Mouse (Mus musculus) C2C12 (cell line): Measurements from ENCODE around the gene Zfp318. TPM values are rescaled to one million over a fixed set of nuclear protein-coding genes. Genes with fewer than 3 reads are reported as not detected.

Experiments used
- H3K27me3 ChIP-seq: one replicate; pipeline ENCODE4 v1.6.1; 2011; ENCODE audit not compliant: control insufficient read depth, insufficient read depth, insufficient read length
- H3K36me3 ChIP-seq: one replicate; pipeline ENCODE4 v1.6.1; 2011; ENCODE audit not compliant: control insufficient read depth, insufficient read depth
- H3K4me3 ChIP-seq: one replicate; pipeline ENCODE4 v1.5.1; 2011; ENCODE audit warnings: mild to moderate bottlenecking, control low read depth; ENCODE audit not compliant: poor library complexity, insufficient read depth, severe bottlenecking
- H3K79me2 ChIP-seq: one replicate; pipeline ENCODE4 v1.6.1; 2011; ENCODE audit not compliant: control insufficient read depth, insufficient read depth
- H3K79me3 ChIP-seq: one replicate; pipeline ENCODE4 v1.6.1; 2011; ENCODE audit warnings: low read depth, control low read depth
- H3ac ChIP-seq: one replicate; pipeline ENCODE3; 2011; ENCODE audit warnings: low read depth; ENCODE audit not compliant: control insufficient read depth, insufficient read length
- CEBPB ChIP-seq: IDR thresholded peaks from one replicate; pipeline ENCODE4 v1.6.1; 2011; ENCODE audit warnings: low read depth, mild to moderate bottlenecking, control low read depth, moderate library complexity
- CTCF ChIP-seq: IDR thresholded peaks from one replicate; pipeline ENCODE4 v1.5.1; 2011; ENCODE audit not compliant: control insufficient read depth, insufficient read depth, insufficient read length
- FOSL1 ChIP-seq: IDR thresholded peaks from one replicate; pipeline ENCODE4 v1.8.0; 2011; ENCODE audit warnings: mild to moderate bottlenecking, low read length; ENCODE audit not compliant: poor library complexity, insufficient read depth, severe bottlenecking
- MAX ChIP-seq: IDR thresholded peaks from one replicate; pipeline ENCODE4 v1.6.1; 2011; ENCODE audit warnings: mild to moderate bottlenecking, control low read depth
- MYOD1 ChIP-seq: IDR thresholded peaks from one replicate; pipeline ENCODE4 v1.6.1; 2011; ENCODE audit warnings: low read depth; ENCODE audit not compliant: control insufficient read depth, insufficient read length
- MYOG ChIP-seq: IDR thresholded peaks from one replicate; pipeline ENCODE4 v1.6.1; 2011; ENCODE audit not compliant: control insufficient read depth, insufficient read length; ENCODE audit errors: extremely low read depth
- USF1 ChIP-seq: IDR thresholded peaks from one replicate; pipeline ENCODE4 v1.6.1; 2011; ENCODE audit warnings: low read depth, mild to moderate bottlenecking, control low read depth, moderate library complexity
- polyA plus RNA-seq: library from polyadenylated mRNA; unstranded; fragments of >200 nt; fragmentation: generic; extraction: Trizol; gene quantifications from one replicate; pipeline ENCODE4 v1.2.1, GENCODE M21; 2012; ENCODE audit warnings: missing spikeins

Zfp318 gene
- polyA plus RNA-seq, 1 experiment = 3.4 TPM

DNA sequence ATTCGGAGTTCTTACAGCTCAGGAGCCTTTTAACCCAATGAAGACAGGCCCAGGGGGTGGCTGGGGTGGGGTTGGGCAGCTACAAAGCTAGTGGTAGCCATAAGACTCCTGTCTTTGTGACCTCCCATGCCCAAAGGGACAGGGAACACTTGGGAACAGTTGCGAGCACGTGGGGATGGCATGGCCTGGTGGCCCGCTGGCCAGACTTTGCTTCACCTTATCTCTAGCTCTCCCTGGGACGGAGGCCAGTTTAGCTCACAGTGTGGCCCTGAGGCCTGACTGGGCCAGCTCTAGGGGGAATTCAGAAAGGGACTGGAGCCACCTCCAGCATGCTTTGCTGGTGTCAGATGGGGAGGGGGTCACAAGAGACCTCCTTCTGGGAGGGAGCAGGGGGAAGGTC lies 78.7 kb downstream of the Zfp318 start:
- Histone ChIP-seq H3ac (no peak overlapping the region), H3K79me2 (no peaks in the 10 kb centered on the region), H3K4me3 (no peak overlapping the region), H3K79me3 (no peaks in the 10 kb centered on the region), H3K27me3 (peaks cover 83% of the 10 kb centered on the region), H3K36me3 (no peaks in the 10 kb centered on the region)
- TF ChIP-seq CTCF = no peak
- TF ChIP-seq FOSL1 = no peak

GRCm38 (mm10) chr17:46467830-46468229 lies 84.3 kb downstream of the Zfp318 start:
- peaks cover 85% of the 10 kb centered on the region for H3K27me3 ChIP-seq

More at GRCm38 (mm10) chr17:46467830-46468229, 84.3 kb downstream of the Zfp318 start:
- Histone ChIP-seq H3K79me2 (no peaks in the 10 kb centered on the region), H3K4me3 (no peak overlapping the region), H3K36me3 (no peaks in the 10 kb centered on the region), H3K79me3 (no peaks in the 10 kb centered on the region), H3ac (no peak overlapping the region)
- TF ChIP-seq CEBPB = no peak
- no peak for TF ChIP-seq CTCF
- no peak for TF ChIP-seq FOSL1
- no peak for TF ChIP-seq USF1
- no peak for TF ChIP-seq MYOD1
- no peak for TF ChIP-seq MYOG
- no peak for TF ChIP-seq MAX

Other genes starting within 250 kb of the Zfp318 start
- 2.5 TPM for gene Rsph9, start 239.5 kb upstream of the Zfp318 start, polyA plus RNA-seq
- gene Mad2l1bp, start 230.2 kb upstream of the Zfp318 start, polyA plus RNA-seq = 29.6 TPM
- 14.4 TPM for gene Gtpbp2, start 222.7 kb upstream of the Zfp318 start, polyA plus RNA-seq
- gene Polh, start 181.1 kb upstream of the Zfp318 start, polyA plus RNA-seq = 14.4 TPM
- 46.1 TPM for gene Xpo5, start 180.9 kb upstream of the Zfp318 start, polyA plus RNA-seq
- 125 TPM for gene Polr1c, start 135.7 kb upstream of the Zfp318 start, polyA plus RNA-seq
- 78.3 TPM for gene Yipf3, start 135.7 kb upstream of the Zfp318 start, polyA plus RNA-seq
- 5.3 TPM for gene Lrrc73, start 130.2 kb upstream of the Zfp318 start, polyA plus RNA-seq
- 79.3 TPM for gene Tjap1, start 100.7 kb upstream of the Zfp318 start, polyA plus RNA-seq
- gene Dlk2, start 86.3 kb upstream of the Zfp318 start, polyA plus RNA-seq = 14.7 TPM
- gene Abcc10, start 55.4 kb upstream of the Zfp318 start, polyA plus RNA-seq = 4.0 TPM
- gene Crip3, start 45.2 kb downstream of the Zfp318 start, polyA plus RNA-seq = not detected
- gene Slc22a7, start 54.7 kb downstream of the Zfp318 start, polyA plus RNA-seq = not detected
- 0.01 TPM for gene Ttbk1, start 103.9 kb downstream of the Zfp318 start, polyA plus RNA-seq
- 68.0 TPM for gene Dnph1, start 113.0 kb downstream of the Zfp318 start, polyA plus RNA-seq
- 0.60 TPM for gene Cul9, start 162.7 kb downstream of the Zfp318 start, polyA plus RNA-seq
- 101 TPM for gene Srf, start 172.4 kb downstream of the Zfp318 start, polyA plus RNA-seq
- gene Ptk7, start 245.8 kb downstream of the Zfp318 start, polyA plus RNA-seq = 26.1 TPM